Mouse (Mus musculus) heart, embryonic 15.5 days (tissue): Measurements from ENCODE around the gene Casp9. TPM values are rescaled to one million over a fixed set of nuclear protein-coding genes. Genes with fewer than 3 reads are reported as not detected.
A peak's percentile ranks its signal among the peaks of the same experiment; 100 is the strongest.

Experiments
- ATAC-seq: fragments of 200-750 bp; cut with Nextera tagmentation; replicated peaks from 2 replicates; pipeline ENCODE4 v1.8.0; 2017; ENCODE audit warnings: low read depth, moderate TSS enrichment; ENCODE audit not compliant: insufficient number of reproducible peaks, insufficient read depth, low FRiP score
- H3K27ac ChIP-seq: fragments of 300-500 bp; sonication (generic); 2 replicates; pipeline ENCODE4 v1.5.1; 2015; ENCODE audit warnings: mild to moderate bottlenecking, inconsistent platforms
- H3K27me3 ChIP-seq: fragments of 300-500 bp; sonication (generic); 2 replicates; pipeline ENCODE4 v1.6.1; 2015; ENCODE audit warnings: inconsistent platforms
- H3K36me3 ChIP-seq: fragments of 300-500 bp; sonication (generic); 2 replicates; pipeline ENCODE4 v1.6.1; 2015; ENCODE audit warnings: mild to moderate bottlenecking, inconsistent platforms
- H3K4me1 ChIP-seq: fragments of 300-500 bp; sonication (generic); replicated peaks from 2 replicates; pipeline ENCODE4 v1.6.1; 2015; ENCODE audit warnings: inconsistent platforms
- H3K4me2 ChIP-seq: fragments of 300-500 bp; sonication (generic); 2 replicates; pipeline ENCODE4 v1.6.1; 2015; ENCODE audit warnings: inconsistent platforms, mild to moderate bottlenecking, moderate library complexity
- H3K4me3 ChIP-seq: fragments of 300-500 bp; sonication (generic); 2 replicates; pipeline ENCODE4 v1.5.1; 2015; ENCODE audit warnings: mild to moderate bottlenecking, inconsistent platforms
- H3K9ac ChIP-seq: fragments of 300-500 bp; sonication (generic); 2 replicates; pipeline ENCODE4 v1.6.1; 2015; ENCODE audit warnings: mild to moderate bottlenecking, inconsistent platforms
- H3K9me3 ChIP-seq: fragments of 300-500 bp; sonication (generic); replicated peaks from 2 replicates; pipeline ENCODE4 v1.6.1; 2016; ENCODE audit warnings: inconsistent platforms
- WGBS: fragments of 180-500 bp; shearing (Covaris S2); methylation state at CpG from one replicate; pipeline ENCODE4 v1.1.7; 2015; ENCODE audit warnings: mixed read lengths; 5-methylcytosine and 5-hydroxymethylcytosine counted together
- polyA plus RNA-seq: library from polyadenylated mRNA; unstranded; fragments of >200 nt; fragmentation: Nextera tagmentation; extraction: Ambion mirVana; gene quantifications from 2 replicates; pipeline ENCODE4 v1.2.1, GENCODE M21; 2015

Casp9 gene
- polyA plus RNA-seq, 1 experiment from 2014 or later, result 14.1 TPM

DNA sequence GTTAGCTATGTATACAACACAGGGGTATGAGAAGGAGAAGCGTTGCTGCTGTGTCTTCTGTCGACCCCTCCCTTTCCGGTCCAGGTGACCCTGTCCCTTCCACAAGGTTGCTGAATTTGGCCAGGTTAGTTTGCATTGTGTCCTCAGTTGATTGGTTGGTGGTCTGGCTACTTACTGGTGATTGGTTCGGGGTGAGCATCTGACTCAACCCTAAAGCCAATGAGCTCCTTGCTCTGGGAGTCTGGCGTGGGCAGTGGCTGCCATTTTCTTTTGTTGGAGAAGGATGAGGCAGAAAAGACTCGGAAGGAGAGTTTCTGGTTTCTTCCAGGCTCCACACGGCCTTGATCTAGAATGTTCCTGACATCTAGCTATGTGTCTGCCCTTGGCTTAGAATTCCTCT lies 25.9 kb downstream of the Casp9 start:
- Histone ChIP-seq H3K4me2 (no peak overlapping the region), H3K36me3 (peaks cover 5% of the 10 kb centered on the region; the same call in 1 of the 2 replicates), H3K9me3 (no peaks in the 10 kb centered on the region), H3K4me1 (peaks cover 8% of the 10 kb centered on the region; the same call in 1 of the 2 replicates), H3K4me3 (no peak overlapping the region), H3K9ac (no peak overlapping the region), H3K27ac (no peak overlapping the region), H3K27me3 (no peaks in the 10 kb centered on the region)
- no peak for ATAC-seq
- 88% methylated on average over 7 of the region's 7 CpGs for WGBS

DNA sequence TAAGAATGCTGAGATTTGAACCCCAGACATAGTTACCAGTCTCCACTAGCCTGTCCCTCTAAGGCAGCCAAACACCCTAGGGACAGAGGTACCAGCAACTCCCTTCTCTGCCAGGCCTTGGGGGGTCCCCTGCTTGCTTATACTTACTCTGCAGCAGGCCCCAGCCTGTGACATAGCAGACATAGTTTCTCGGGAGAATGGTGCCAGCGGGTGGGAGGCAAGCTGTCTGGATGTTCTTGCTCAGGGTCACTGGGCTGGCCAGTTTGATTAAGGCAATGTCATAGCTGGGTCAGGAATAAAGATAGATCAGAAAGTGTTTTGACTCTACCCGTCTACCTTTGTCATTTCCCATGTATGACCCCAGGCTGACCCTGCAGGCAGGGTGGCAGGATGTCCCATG lies 27.8 kb downstream of the Casp9 start:
- 26% methylated on average over 3 of the region's 3 CpGs for WGBS
- Histone ChIP-seq H3K9me3 (no peaks in the 10 kb centered on the region), H3K9ac (no peak overlapping the region), H3K36me3 (no peaks in the 10 kb centered on the region), H3K27me3 (no peaks in the 10 kb centered on the region), H3K4me3 (no peak overlapping the region), H3K4me2 (no peak overlapping the region), H3K4me1 (peaks cover 8% of the 10 kb centered on the region; the same call in 1 of the 2 replicates), H3K27ac (no peak overlapping the region)
- ATAC-seq, result no peak

DNA sequence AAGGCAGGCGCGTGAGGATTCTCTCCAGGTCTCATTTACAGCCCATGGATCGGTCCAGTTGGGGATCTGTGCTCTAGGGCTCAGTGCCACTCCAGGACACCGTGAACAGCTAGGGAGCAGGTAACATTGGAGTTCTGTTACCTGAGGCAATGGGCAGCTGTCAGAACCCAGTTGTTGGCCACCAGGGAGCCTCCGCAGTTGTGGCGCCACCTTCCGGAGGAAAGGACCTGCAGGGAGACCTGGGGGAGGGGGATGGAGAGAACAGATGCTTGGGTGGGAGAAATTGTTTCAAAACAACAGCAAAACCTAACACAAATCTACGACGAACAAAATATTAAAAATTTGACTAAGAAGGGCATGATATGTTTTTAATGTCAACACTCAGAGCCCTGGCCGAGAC lies 28.7 kb downstream of the Casp9 start:
- H3K27ac ChIP-seq, result no peak overlapping the region
- no peaks in the 10 kb centered on the region for H3K36me3 ChIP-seq
- no peaks in the 10 kb centered on the region for H3K9me3 ChIP-seq
- WGBS, result 73% methylated on average over 10 of the region's 10 CpGs
- no peak overlapping the region for H3K4me3 ChIP-seq
- no peak overlapping the region for H3K4me2 ChIP-seq
- H3K9ac ChIP-seq, result no peak overlapping the region
- ATAC-seq, result no peak
- no peaks in the 10 kb centered on the region for H3K27me3 ChIP-seq
- peaks cover 8% of the 10 kb centered on the region; the same call in 1 of the 2 replicates for H3K4me1 ChIP-seq

DNA sequence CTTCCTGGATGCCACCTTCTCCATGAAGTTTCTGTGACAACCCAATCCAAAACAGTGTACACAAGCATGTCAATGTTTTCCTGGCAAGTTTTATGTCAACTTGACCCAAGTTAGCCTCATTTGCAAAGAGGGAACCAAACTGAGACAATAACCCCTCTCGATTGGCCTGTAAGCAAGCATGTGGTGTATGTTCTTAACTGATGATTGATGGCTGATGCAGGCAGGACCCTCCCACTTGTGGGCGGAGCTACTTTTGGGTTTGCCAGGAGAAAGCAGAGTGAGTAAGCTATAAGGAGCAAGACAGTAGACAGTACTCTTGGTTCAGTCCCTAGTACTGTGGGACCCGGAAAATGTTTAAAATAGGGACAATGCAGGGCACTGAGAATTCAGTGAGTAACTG lies 29.6 kb downstream of the Casp9 start:
- Histone ChIP-seq H3K27me3 (no peaks in the 10 kb centered on the region), H3K4me2 (no peak overlapping the region), H3K4me3 (no peak overlapping the region), H3K36me3 (no peaks in the 10 kb centered on the region), H3K27ac (no peak overlapping the region), H3K9ac (no peak overlapping the region), H3K4me1 (peaks cover 12% of the 10 kb centered on the region), H3K9me3 (no peaks in the 10 kb centered on the region)
- ATAC-seq, result no peak
- 47% methylated on average over 3 of the region's 3 CpGs for WGBS

DNA sequence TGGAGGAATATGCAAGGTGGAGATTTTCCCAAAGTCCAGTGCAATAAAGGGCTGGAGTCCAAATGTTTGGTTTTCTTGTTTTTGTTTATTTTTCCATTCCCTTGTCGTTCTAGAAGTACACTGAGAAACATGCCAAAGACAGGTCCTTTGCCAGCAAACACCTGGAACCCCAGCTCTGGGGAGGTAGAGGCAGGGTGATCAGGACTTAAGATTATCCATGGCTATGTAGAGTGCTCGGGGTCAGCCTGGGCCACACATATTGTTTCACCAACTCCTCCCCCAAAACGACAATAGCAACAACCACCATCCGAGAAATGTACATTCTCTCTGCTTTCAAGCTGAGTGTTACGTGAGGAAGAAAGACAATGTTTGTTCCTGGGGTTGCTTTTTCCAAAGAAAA lies 32.6 kb downstream of the Casp9 start, which contains the start of gene Cela2a:
Gene Cela2a, minus strand, starts transcription at position 101 of the 400 bp plus-strand sequence.
- Histone ChIP-seq H3K27me3 (no peaks in the 10 kb centered on the region), H3K27ac (no peak within 1 kb of the TSS), H3K9ac (no peak within 1 kb of the TSS), H3K9me3 (no peaks in the 10 kb centered on the region), H3K36me3 (no peaks in the 10 kb centered on the region), H3K4me1 (peaks cover 16% of the 10 kb centered on the region), H3K4me3 (no peak within 1 kb of the TSS), H3K4me2 (no peak within 1 kb of the TSS)
- 52% methylated on average over 5 of the region's 5 CpGs for WGBS
- no peak for ATAC-seq

DNA sequence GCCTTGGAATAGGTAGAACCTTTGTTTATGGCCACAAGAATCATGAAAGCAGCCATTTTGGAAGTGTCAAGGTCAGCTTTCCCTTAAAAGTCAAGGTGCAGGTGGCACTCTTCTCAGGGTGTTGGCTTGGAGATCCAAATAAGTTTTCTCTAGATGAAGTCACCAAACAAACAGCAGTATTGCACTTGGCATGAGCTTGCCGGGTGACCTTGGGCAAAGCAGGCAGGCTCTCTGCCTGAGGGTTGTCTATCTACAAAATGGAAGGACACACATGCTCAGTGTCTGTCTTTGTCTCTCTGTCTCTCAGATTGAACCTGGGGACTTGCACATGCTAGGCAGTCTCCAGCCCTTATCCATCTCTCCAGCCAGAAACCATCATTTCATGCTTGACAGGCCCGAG lies 34.0 kb downstream of the Casp9 start:
- Histone ChIP-seq H3K4me1 (peaks cover 10% of the 10 kb centered on the region), H3K36me3 (no peaks in the 10 kb centered on the region), H3K4me2 (no peak overlapping the region), H3K4me3 (no peak overlapping the region), H3K27ac (no peak overlapping the region), H3K27me3 (no peaks in the 10 kb centered on the region), H3K9ac (no peak overlapping the region), H3K9me3 (no peaks in the 10 kb centered on the region)
- 79% methylated on average over 2 of the region's 2 CpGs for WGBS
- no peak for ATAC-seq

DNA sequence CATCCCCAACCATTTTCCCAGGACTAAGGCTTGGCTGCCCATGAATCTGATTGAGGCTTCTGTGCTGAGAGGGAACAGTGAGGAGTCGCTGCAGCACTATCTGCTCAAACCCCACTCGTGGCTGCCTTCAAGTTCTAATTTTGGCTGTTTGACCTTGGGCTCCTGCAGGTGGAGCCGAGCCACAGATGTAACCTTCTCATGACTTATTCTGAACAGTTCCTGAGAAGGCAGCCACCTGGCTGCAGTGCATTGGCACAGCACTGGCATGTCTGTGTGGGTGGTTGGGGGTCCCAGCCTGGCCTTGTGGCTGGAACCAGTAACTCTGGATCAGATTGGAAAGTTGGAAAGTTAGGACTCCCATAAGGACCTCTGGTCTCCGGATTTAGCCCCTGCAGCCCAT lies 34.8 kb downstream of the Casp9 start:
- Histone ChIP-seq H3K36me3 (no peaks in the 10 kb centered on the region), H3K9me3 (no peaks in the 10 kb centered on the region), H3K4me2 (no peak overlapping the region), H3K27ac (peak overlapping the region; percentile 40; the same call in 1 of the 2 replicates), H3K4me1 (peaks cover 10% of the 10 kb centered on the region), H3K4me3 (no peak overlapping the region), H3K27me3 (no peaks in the 10 kb centered on the region), H3K9ac (no peak overlapping the region)
- 34% methylated on average over 4 of the region's 4 CpGs for WGBS
- 0 out of 2 replicates have a peak, but pooled peaks have one; percentile 18 for ATAC-seq

DNA sequence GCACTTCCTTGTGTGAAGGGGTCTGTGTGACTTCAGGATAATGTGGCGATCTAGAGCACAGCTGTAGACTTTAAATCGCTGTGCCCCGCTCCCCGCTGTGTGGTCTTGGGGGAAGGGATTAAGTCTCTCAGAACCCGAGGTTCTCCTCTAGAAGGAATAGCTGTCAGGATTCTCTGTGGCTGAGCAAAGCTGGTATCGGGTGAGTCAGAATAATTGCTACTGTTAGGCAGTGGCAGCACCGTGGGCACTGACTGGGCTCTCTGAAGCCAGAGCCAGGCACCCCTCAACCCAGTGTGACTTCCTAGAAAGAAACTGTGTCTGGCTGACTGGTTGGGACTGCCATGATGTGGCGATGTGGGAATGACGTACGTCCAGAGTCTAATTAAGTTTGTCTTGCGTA lies 37.0 kb downstream of the Casp9 start:
- Histone ChIP-seq H3K36me3 (no peaks in the 10 kb centered on the region), H3K4me1 (peaks cover 10% of the 10 kb centered on the region), H3K4me2 (no peak overlapping the region), H3K4me3 (no peak overlapping the region), H3K27me3 (no peaks in the 10 kb centered on the region), H3K9ac (no peak overlapping the region), H3K9me3 (no peaks in the 10 kb centered on the region), H3K27ac (no peak overlapping the region)
- ATAC-seq, result no peak
- WGBS, result 59% methylated on average over 11 of the region's 11 CpGs

DNA sequence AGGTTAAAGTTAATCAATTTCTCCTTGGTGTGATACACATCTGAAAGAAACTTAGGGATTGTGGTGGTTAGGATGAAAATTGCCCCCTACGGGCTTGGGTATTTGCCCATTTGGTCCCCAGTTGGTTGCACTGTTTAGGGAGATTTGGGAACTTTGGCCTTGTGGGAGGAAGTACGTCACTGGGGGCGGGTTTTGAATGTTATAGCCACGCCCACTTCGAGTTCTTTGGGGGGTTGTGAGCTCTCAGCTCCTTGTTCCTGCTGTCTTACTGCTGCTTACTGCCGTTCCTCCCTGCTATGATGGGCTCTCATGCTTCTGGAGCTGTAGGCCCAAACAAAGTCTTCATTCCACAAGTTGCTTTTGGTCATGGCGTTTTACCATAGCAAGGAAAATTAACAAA lies 37.9 kb downstream of the Casp9 start:
- no peak for ATAC-seq
- Histone ChIP-seq H3K36me3 (no peaks in the 10 kb centered on the region), H3K4me1 (peaks cover 10% of the 10 kb centered on the region), H3K27me3 (no peaks in the 10 kb centered on the region), H3K4me3 (no peak overlapping the region), H3K9ac (no peak overlapping the region), H3K4me2 (no peak overlapping the region), H3K9me3 (no peaks in the 10 kb centered on the region), H3K27ac (no peak overlapping the region)
- WGBS, result 70% methylated on average over 7 of the region's 7 CpGs

DNA sequence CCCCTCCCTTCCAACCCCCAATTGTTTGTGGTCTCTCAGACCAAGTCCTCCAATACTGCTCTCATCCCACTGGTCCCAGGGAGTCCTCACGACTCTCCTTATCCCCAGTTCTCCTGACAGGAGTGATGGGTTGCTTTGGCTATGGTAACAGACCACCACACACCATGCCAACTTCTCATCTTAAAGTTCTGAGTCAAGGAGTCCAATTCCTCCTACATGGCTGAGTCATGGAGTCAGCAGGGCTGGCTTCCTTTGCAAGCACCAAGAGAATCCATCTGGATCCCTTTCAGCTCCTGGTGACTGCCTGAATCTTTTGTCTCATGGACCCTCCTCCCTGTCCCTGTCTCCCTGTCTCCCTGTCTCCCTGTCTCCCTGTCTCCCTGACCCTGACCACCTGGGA lies 40.5 kb downstream of the Casp9 start:
- 48% methylated on average over 1 of the region's 1 CpGs for WGBS
- no peaks in the 10 kb centered on the region for H3K36me3 ChIP-seq
- no peak overlapping the region for H3K4me3 ChIP-seq
- ATAC-seq, result no peak
- no peak overlapping the region for H3K4me2 ChIP-seq
- no peaks in the 10 kb centered on the region for H3K9me3 ChIP-seq
- H3K27me3 ChIP-seq, result no peaks in the 10 kb centered on the region
- H3K27ac ChIP-seq, result no peak overlapping the region
- H3K4me1 ChIP-seq, result no peaks in the 10 kb centered on the region
- no peak overlapping the region for H3K9ac ChIP-seq

DNA sequence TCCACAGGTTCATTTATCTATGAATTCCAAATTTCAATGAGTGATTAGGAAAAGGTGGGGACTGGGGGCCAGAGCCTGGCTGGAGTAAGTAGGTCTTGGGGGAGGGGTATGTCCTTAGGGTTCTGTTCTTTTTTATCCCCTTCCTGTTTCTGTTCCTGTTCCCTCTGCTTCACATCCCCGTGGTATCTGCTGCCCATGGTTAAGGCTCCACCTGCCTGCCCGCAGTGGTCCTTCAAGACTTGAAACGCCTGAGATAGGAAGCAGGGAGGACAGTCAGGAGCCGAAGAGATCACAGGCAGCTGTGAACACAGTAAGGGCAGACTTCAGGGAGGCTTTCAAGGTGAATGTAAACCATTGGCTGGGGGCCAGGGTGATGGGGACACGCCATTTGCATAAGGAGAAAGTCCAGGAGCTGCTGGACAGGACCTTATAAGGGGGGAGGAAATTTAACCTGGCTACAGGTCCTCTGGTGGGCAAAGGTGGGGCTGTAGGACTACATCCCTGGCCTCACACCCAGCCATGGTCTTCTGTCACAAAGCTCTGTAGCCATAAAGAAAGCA lies 41.2 kb downstream of the Casp9 start:
- H3K9ac ChIP-seq, result no peak overlapping the region
- no peaks in the 10 kb centered on the region for H3K36me3 ChIP-seq
- no peak overlapping the region for H3K4me2 ChIP-seq
- WGBS, result 44% methylated on average over 5 of the region's 5 CpGs
- ATAC-seq, result no peak
- no peaks in the 10 kb centered on the region for H3K4me1 ChIP-seq
- no peaks in the 10 kb centered on the region for H3K27me3 ChIP-seq
- H3K9me3 ChIP-seq, result no peaks in the 10 kb centered on the region
- no peak overlapping the region for H3K4me3 ChIP-seq
- no peak overlapping the region for H3K27ac ChIP-seq

DNA sequence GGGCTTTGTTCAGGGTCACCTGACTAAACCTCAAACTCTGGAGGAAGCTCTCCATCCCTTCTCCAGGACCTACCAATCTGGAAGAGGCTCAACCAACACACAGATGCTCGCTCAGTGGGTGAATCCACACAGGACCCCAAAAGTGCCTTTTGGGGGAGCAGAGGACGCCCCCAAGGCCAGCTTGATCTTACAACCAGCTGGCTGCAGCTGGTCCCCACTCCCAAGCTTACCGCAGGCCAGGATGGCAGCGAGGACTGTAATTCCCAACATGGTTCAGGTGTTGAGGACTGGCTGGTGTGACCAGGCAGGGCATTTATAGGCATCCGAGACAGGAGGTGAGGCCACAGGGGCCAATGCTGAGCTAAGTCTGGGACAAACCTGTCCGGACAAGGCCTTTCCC lies 52.6 kb downstream of the Casp9 start, which contains the start of gene Ctrc:
Gene Ctrc, minus strand, starts transcription at position 361 of the 400 bp plus-strand sequence.
- ATAC-seq, result no peak
- no peaks in the 10 kb centered on the region for H3K4me1 ChIP-seq
- H3K36me3 ChIP-seq, result no peaks in the 10 kb centered on the region
- no peak within 1 kb of the TSS for H3K4me2 ChIP-seq
- no peak within 1 kb of the TSS for H3K4me3 ChIP-seq
- H3K9ac ChIP-seq, result no peak within 1 kb of the TSS
- 81% methylated on average over 6 of the region's 6 CpGs for WGBS
- no peaks in the 10 kb centered on the region for H3K9me3 ChIP-seq
- H3K27me3 ChIP-seq, result no peaks in the 10 kb centered on the region
- no peak within 1 kb of the TSS for H3K27ac ChIP-seq
